Mouse (Mus musculus): ENCODE measurements around the gene Dpf3.

The Dpf3 gene

GRCm38 (mm10) chr12:83487476-83487991 is at the start of gene Dpf3:
Gene Dpf3 (minus strand): TSS chr12:83487716.
- DNase-seq (ENCODE audit: low read depth) = peak; percentile 90

GRCm38 (mm10) chr12:83536039-83536438 is 48.5 kb upstream of the Dpf3 start:
- DNase-seq (ENCODE audit: low read depth) = no peak

- DNase-seq (ENCODE audit: low read depth) = no peak
Measured at GRCm38 (mm10) chr12:83535428-83535827, 47.9 kb upstream of the Dpf3 start.

- no peak for DNase-seq (ENCODE audit: low read depth)
Measured at GRCm38 (mm10) chr12:83534190-83534589, 46.7 kb upstream of the Dpf3 start.

GRCm38 (mm10) chr12:83532966-83533365 is 45.5 kb upstream of the Dpf3 start:
- no peak for DNase-seq (ENCODE audit: low read depth)

- no peak for DNase-seq (ENCODE audit: low read depth)
Measured at GRCm38 (mm10) chr12:83531992-83532391, 44.5 kb upstream of the Dpf3 start.

- no peak for DNase-seq (ENCODE audit: low read depth)
Measured at GRCm38 (mm10) chr12:83528665-83529064, 41.1 kb upstream of the Dpf3 start.

- no peak for DNase-seq (ENCODE audit: low read depth)
Measured at GRCm38 (mm10) chr12:83527816-83528215, 40.3 kb upstream of the Dpf3 start.

GRCm38 (mm10) chr12:83525822-83526544 is 38.5 kb upstream of the Dpf3 start:
- DNase-seq (ENCODE audit: low read depth) = no peak

- DNase-seq (ENCODE audit: low read depth) = no peak
Measured at GRCm38 (mm10) chr12:83524329-83524728, 36.8 kb upstream of the Dpf3 start.

- no peak for DNase-seq (ENCODE audit: low read depth)
Measured at GRCm38 (mm10) chr12:83523892-83524291, 36.4 kb upstream of the Dpf3 start.

GRCm38 (mm10) chr12:83523056-83523455 is 35.5 kb upstream of the Dpf3 start:
- no peak for DNase-seq (ENCODE audit: low read depth)

- peak; percentile 16 for DNase-seq (ENCODE audit: low read depth)
Measured at GRCm38 (mm10) chr12:83521083-83521482, 33.6 kb upstream of the Dpf3 start.

GRCm38 (mm10) chr12:83520311-83520890 is 32.9 kb upstream of the Dpf3 start, which contains the start of gene Dcaf4:
Gene Dcaf4 (plus strand): TSS chr12:83520466.
- peak; percentile 97 for DNase-seq (ENCODE audit: low read depth)

GRCm38 (mm10) chr12:83517580-83517979 is 30.1 kb upstream of the Dpf3 start:
- DNase-seq (ENCODE audit: low read depth) = no peak

GRCm38 (mm10) chr12:83514216-83514615 is 26.7 kb upstream of the Dpf3 start:
- DNase-seq (ENCODE audit: low read depth) = no peak

- no peak for DNase-seq (ENCODE audit: low read depth)
Measured at GRCm38 (mm10) chr12:83513185-83513584, 25.7 kb upstream of the Dpf3 start.

- no peak for DNase-seq (ENCODE audit: low read depth)
Measured at GRCm38 (mm10) chr12:83512783-83513182, 25.3 kb upstream of the Dpf3 start.

- no peak for DNase-seq (ENCODE audit: low read depth)
Measured at GRCm38 (mm10) chr12:83510586-83510985, 23.1 kb upstream of the Dpf3 start.

- no peak for DNase-seq (ENCODE audit: low read depth)
Measured at GRCm38 (mm10) chr12:83506543-83506942, 19.0 kb upstream of the Dpf3 start.

- peak; percentile 81 for DNase-seq (ENCODE audit: low read depth)
Measured at GRCm38 (mm10) chr12:83502190-83502589, 14.7 kb upstream of the Dpf3 start.

- no peak for DNase-seq (ENCODE audit: low read depth)
Measured at GRCm38 (mm10) chr12:83499256-83499655, 11.7 kb upstream of the Dpf3 start.

- no peak for DNase-seq (ENCODE audit: low read depth)
Measured at GRCm38 (mm10) chr12:83497959-83498358, 10.4 kb upstream of the Dpf3 start.

- no peak for DNase-seq (ENCODE audit: low read depth)
Measured at GRCm38 (mm10) chr12:83496736-83497135, 9.2 kb upstream of the Dpf3 start.

Measured in induced T-regulatory cell, adult 2 months (primary cell).